19 mouse cellular contexts compared by ENCODE assay signal in genomic region chr7:106711463-106711862, GRCm38 (mm10). TPM values are rescaled to one million over a fixed set of nuclear protein-coding genes. Genes with fewer than 3 reads are reported as not detected.
"Had no signal": no experiment of that assay in that cellular context is flagged by ENCODE, and none has a peak within 500 bp of the region (broad histone marks: within the 10 kb centered on the region; RNA-seq: fewer than 3 reads in every experiment).

No protein-coding gene starts in this region.

- H3K27ac ChIP-seq: limb, embryonic 12.5 days; liver, embryonic 15.5 days; macrophage; midbrain, embryonic 13.5 days; neural tube, embryonic 15.5 days had no signal

- ATAC-seq: intestine, postnatal 0 days; midbrain, embryonic 13.5 days had no signal

- H3K4me1 ChIP-seq: limb, embryonic 12.5 days; liver, embryonic 15.5 days; midbrain, embryonic 13.5 days; neural tube, embryonic 15.5 days had no signal

- H3K9me3 ChIP-seq: limb, embryonic 12.5 days; liver, embryonic 15.5 days; midbrain, embryonic 13.5 days; neural tube, embryonic 15.5 days had no signal

- H3K4me3 ChIP-seq: limb, embryonic 12.5 days; liver, embryonic 15.5 days; midbrain, embryonic 13.5 days; myocyte; neural tube, embryonic 15.5 days had no signal

- H3K4me2 ChIP-seq: limb, embryonic 12.5 days; liver, embryonic 15.5 days; midbrain, embryonic 13.5 days; neural tube, embryonic 15.5 days had no signal

- H3K9ac ChIP-seq: limb, embryonic 12.5 days; liver, embryonic 15.5 days; midbrain, embryonic 13.5 days; neural tube, embryonic 15.5 days had no signal

- H3K27me3 ChIP-seq: limb, embryonic 12.5 days; liver, embryonic 15.5 days; midbrain, embryonic 13.5 days; neural tube, embryonic 15.5 days had no signal

- H3K36me3 ChIP-seq: limb, embryonic 12.5 days; liver, embryonic 15.5 days; midbrain, embryonic 13.5 days; neural tube, embryonic 15.5 days had no signal

- DNase-seq: kidney, adult 8-10 months; kidney, postnatal 25 days; layer of hippocampus, postnatal 36 days; liver; lung, adult 2 months; thymus, postnatal 36 days had no signal

RNA-seq across cellular contexts. Expression of gene Olfr695, which starts 4.7 kb away (rescaled TPM):
- total RNA-seq: layer of hippocampus, postnatal 36 days; left cerebral cortex, postnatal 36 days; midbrain, postnatal 0 days had no signal
- polyA plus RNA-seq: intestine, postnatal 0 days; kidney, embryonic 16.5 days; limb, embryonic 12.5 days; liver, embryonic 15.5 days; lung, adult 2 months; macrophage; midbrain, embryonic 13.5 days; midbrain, postnatal 0 days; myocyte; neural tube, embryonic 11.5 days; neural tube, embryonic 15.5 days; stomach, embryonic 14.5 days; thymus, postnatal 0 days had no signal

RNA-seq across cellular contexts. Expression of gene Olfr694, which starts 19.8 kb away (rescaled TPM):
- total RNA-seq: layer of hippocampus, postnatal 36 days; left cerebral cortex, postnatal 36 days; midbrain, postnatal 0 days had no signal
- polyA plus RNA-seq: intestine, postnatal 0 days; kidney, embryonic 16.5 days; limb, embryonic 12.5 days; liver, embryonic 15.5 days; lung, adult 2 months; macrophage; midbrain, embryonic 13.5 days; midbrain, postnatal 0 days; myocyte; neural tube, embryonic 11.5 days; neural tube, embryonic 15.5 days; stomach, embryonic 14.5 days; thymus, postnatal 0 days had no signal

RNA-seq across cellular contexts. Expression of gene Olfr697, which starts 30.8 kb away (rescaled TPM):
- total RNA-seq: layer of hippocampus, postnatal 36 days; left cerebral cortex, postnatal 36 days had no signal
- polyA plus RNA-seq: intestine, postnatal 0 days; kidney, embryonic 16.5 days; limb, embryonic 12.5 days; liver, embryonic 15.5 days; lung, adult 2 months; macrophage; midbrain, embryonic 13.5 days; midbrain, postnatal 0 days; myocyte; neural tube, embryonic 11.5 days; neural tube, embryonic 15.5 days; stomach, embryonic 14.5 days; thymus, postnatal 0 days had no signal

RNA-seq across cellular contexts. Expression of gene Olfr693, which starts 31.1 kb away (rescaled TPM):
- total RNA-seq: layer of hippocampus, postnatal 36 days; left cerebral cortex, postnatal 36 days; midbrain, postnatal 0 days had no signal
- polyA plus RNA-seq: intestine, postnatal 0 days; kidney, embryonic 16.5 days; limb, embryonic 12.5 days; liver, embryonic 15.5 days; lung, adult 2 months; macrophage; midbrain, embryonic 13.5 days; midbrain, postnatal 0 days; myocyte; neural tube, embryonic 11.5 days; neural tube, embryonic 15.5 days; stomach, embryonic 14.5 days; thymus, postnatal 0 days had no signal

RNA-seq across cellular contexts. Expression of gene Olfr698, which starts 43.7 kb away (rescaled TPM):
- total RNA-seq: layer of hippocampus, postnatal 36 days; left cerebral cortex, postnatal 36 days; midbrain, postnatal 0 days had no signal
- polyA plus RNA-seq: intestine, postnatal 0 days; kidney, embryonic 16.5 days; limb, embryonic 12.5 days; liver, embryonic 15.5 days; lung, adult 2 months; macrophage; midbrain, embryonic 13.5 days; midbrain, postnatal 0 days; myocyte; neural tube, embryonic 11.5 days; neural tube, embryonic 15.5 days; stomach, embryonic 14.5 days; thymus, postnatal 0 days had no signal
